Mouse (Mus musculus): ENCODE measurements around the gene Ap3s2.

Ap3s2 gene

GRCm38 (mm10) chr7:79888603-79889002 lies 31.8 kb downstream of the Ap3s2 start:
- DNase-seq (ENCODE audit: low spot score): no peak

GRCm38 (mm10) chr7:79883613-79884334 lies 36.7 kb downstream of the Ap3s2 start:
- no peak for DNase-seq (ENCODE audit: low spot score)

- DNase-seq (ENCODE audit: low spot score): no peak
These were observed 38.5 kb downstream of the Ap3s2 start for GRCm38 (mm10) chr7:79881901-79882300.

- DNase-seq (ENCODE audit: low spot score): peak; percentile 21
These were observed 39.5 kb downstream of the Ap3s2 start for GRCm38 (mm10) chr7:79880998-79881397.

- DNase-seq (ENCODE audit: low spot score): no peak
These were observed 40.4 kb downstream of the Ap3s2 start for GRCm38 (mm10) chr7:79880033-79880432.

GRCm38 (mm10) chr7:79878455-79879025 lies 41.9 kb downstream of the Ap3s2 start:
- no peak for DNase-seq (ENCODE audit: low spot score)

- no peak for DNase-seq (ENCODE audit: low spot score)
These were observed 47.0 kb downstream of the Ap3s2 start for GRCm38 (mm10) chr7:79873407-79873806.

GRCm38 (mm10) chr7:79871797-79872345 lies 48.6 kb downstream of the Ap3s2 start:
- no peak for DNase-seq (ENCODE audit: low spot score)

- DNase-seq (ENCODE audit: low spot score): no peak
These were observed 51.3 kb downstream of the Ap3s2 start for GRCm38 (mm10) chr7:79869072-79869719.

- DNase-seq (ENCODE audit: low spot score): no peak
These were observed 52.0 kb downstream of the Ap3s2 start for GRCm38 (mm10) chr7:79868475-79868874.

- DNase-seq (ENCODE audit: low spot score): no peak
These were observed 52.6 kb downstream of the Ap3s2 start for GRCm38 (mm10) chr7:79867861-79868260.

GRCm38 (mm10) chr7:79866294-79867000 lies 54.0 kb downstream of the Ap3s2 start:
- no peak for DNase-seq (ENCODE audit: low spot score)

GRCm38 (mm10) chr7:79861794-79862193 lies 58.7 kb downstream of the Ap3s2 start:
- no peak for DNase-seq (ENCODE audit: low spot score)

GRCm38 (mm10) chr7:79860811-79861210 lies 59.6 kb downstream of the Ap3s2 start, which contains the start of gene Anpep:
Gene Anpep, minus strand, starts transcription at chr7:79861059.
- DNase-seq (ENCODE audit: low spot score): no peak

GRCm38 (mm10) chr7:79858956-79859630 lies 61.4 kb downstream of the Ap3s2 start:
- DNase-seq (ENCODE audit: low spot score): no peak

GRCm38 (mm10) chr7:79858202-79858934 lies 62.1 kb downstream of the Ap3s2 start:
- no peak for DNase-seq (ENCODE audit: low spot score)

- no peak for DNase-seq (ENCODE audit: low spot score)
These were observed 64.1 kb downstream of the Ap3s2 start for GRCm38 (mm10) chr7:79856305-79856704.

GRCm38 (mm10) chr7:79847456-79848451 lies 72.7 kb downstream of the Ap3s2 start:
- peak; percentile 33 for DNase-seq (ENCODE audit: low spot score)

GRCm38 (mm10) chr7:79846342-79846741 lies 74.1 kb downstream of the Ap3s2 start:
- no peak for DNase-seq (ENCODE audit: low spot score)

All from urinary bladder, postnatal 25 days (tissue).